Mouse (Mus musculus) myocyte (in vitro differentiated cells): ENCODE measurements around the gene Abcd4. TPM values are rescaled to one million over a fixed set of nuclear protein-coding genes. Genes with fewer than 3 reads are reported as not detected.

Experiments
- H3K27me3 ChIP-seq: one replicate; pipeline ENCODE4 v1.6.1; 2011; ENCODE audit not compliant: control insufficient read depth, insufficient read depth, insufficient read length
- H3K36me3 ChIP-seq: one replicate; pipeline ENCODE4 v1.6.1; 2011; ENCODE audit not compliant: control insufficient read depth, insufficient read depth
- H3K4me2 ChIP-seq: one replicate; pipeline ENCODE4 v1.6.1; 2011; ENCODE audit warnings: low read depth, control low read depth
- H3K4me3 ChIP-seq: one replicate; pipeline ENCODE4 v1.5.1; 2011; ENCODE audit warnings: mild to moderate bottlenecking, control low read depth, moderate library complexity
- H3K79me2 ChIP-seq: one replicate; pipeline ENCODE4 v1.6.1; 2011; ENCODE audit not compliant: control insufficient read depth, insufficient read depth
- H3ac ChIP-seq: one replicate; pipeline ENCODE4 v1.6.1; 2011; ENCODE audit not compliant: control insufficient read depth, insufficient read length
- CEBPB ChIP-seq: IDR thresholded peaks from 2 replicates; pipeline ENCODE4 v1.6.1; 2011; ENCODE audit warnings: mild to moderate bottlenecking, moderate library complexity; ENCODE audit not compliant: poor library complexity, insufficient read depth, severe bottlenecking
- E2F4 ChIP-seq: IDR thresholded peaks from one replicate; pipeline ENCODE4 v1.6.1; 2011; ENCODE audit warnings: mild to moderate bottlenecking, control low read depth, moderate library complexity; ENCODE audit not compliant: insufficient read depth
- MAX ChIP-seq: IDR thresholded peaks from one replicate; pipeline ENCODE4 v1.6.1; 2011; ENCODE audit warnings: low read depth, mild to moderate bottlenecking, control low read depth
- MYOD1 ChIP-seq, 3 experiments: IDR thresholded peaks; one replicate each; pipeline ENCODE4 v1.6.1; 2011; ENCODE audit warnings: control low read depth in 2 of 3, low read depth in 2 of 3, mild to moderate bottlenecking in 2 of 3, moderate library complexity in 1 of 3; ENCODE audit not compliant: insufficient read length in 2 of 3, control insufficient read depth in 1 of 3
- MYOG ChIP-seq, 3 experiments: IDR thresholded peaks; one replicate each; pipeline ENCODE4 v1.6.1; 2011; ENCODE audit warnings: control low read depth in 2 of 3, low read depth in 2 of 3, mild to moderate bottlenecking in 2 of 3; ENCODE audit not compliant: insufficient read length in 2 of 3, control insufficient read depth in 1 of 3, insufficient read depth in 1 of 3
- POLR2A ChIP-seq: IDR thresholded peaks from one replicate; pipeline ENCODE4 v1.6.1; 2011; ENCODE audit warnings: low read depth, mild to moderate bottlenecking, control low read depth, moderate library complexity; ENCODE audit not compliant: insufficient read length
- POLR2AphosphoS2 ChIP-seq: IDR thresholded peaks from one replicate; pipeline ENCODE4 v1.6.1; 2011; ENCODE audit warnings: low read depth, control low read depth; ENCODE audit not compliant: insufficient read length
- REST ChIP-seq: IDR thresholded peaks from one replicate; pipeline ENCODE4 v1.6.1; 2011; ENCODE audit warnings: mild to moderate bottlenecking, control low read depth, moderate library complexity; ENCODE audit not compliant: insufficient read depth, insufficient read length
- SRF ChIP-seq: IDR thresholded peaks from one replicate; pipeline ENCODE4 v1.6.1; 2011; ENCODE audit warnings: low read depth; ENCODE audit not compliant: control insufficient read depth, insufficient read length
- TCF12 ChIP-seq: IDR thresholded peaks from one replicate; pipeline ENCODE4 v1.6.1; 2011; ENCODE audit warnings: mild to moderate bottlenecking, control low read depth; ENCODE audit not compliant: poor library complexity, insufficient read depth, severe bottlenecking
- TCF3 ChIP-seq: IDR thresholded peaks from one replicate; pipeline ENCODE4 v1.6.1; 2011; ENCODE audit warnings: low read depth, control low read depth; ENCODE audit not compliant: insufficient read length
- USF1 ChIP-seq: IDR thresholded peaks from one replicate; pipeline ENCODE4 v1.6.1; 2011; ENCODE audit warnings: low read depth, mild to moderate bottlenecking, control low read depth, moderate library complexity
- polyA plus RNA-seq: library from polyadenylated mRNA; unstranded; fragments of >200 nt; fragmentation: generic; extraction: Trizol; gene quantifications from one replicate; pipeline ENCODE4 v1.2.1, GENCODE M21; 2012; ENCODE audit warnings: missing spikeins

Gene Abcd4
- 16.4 TPM for polyA plus RNA-seq

DNA sequence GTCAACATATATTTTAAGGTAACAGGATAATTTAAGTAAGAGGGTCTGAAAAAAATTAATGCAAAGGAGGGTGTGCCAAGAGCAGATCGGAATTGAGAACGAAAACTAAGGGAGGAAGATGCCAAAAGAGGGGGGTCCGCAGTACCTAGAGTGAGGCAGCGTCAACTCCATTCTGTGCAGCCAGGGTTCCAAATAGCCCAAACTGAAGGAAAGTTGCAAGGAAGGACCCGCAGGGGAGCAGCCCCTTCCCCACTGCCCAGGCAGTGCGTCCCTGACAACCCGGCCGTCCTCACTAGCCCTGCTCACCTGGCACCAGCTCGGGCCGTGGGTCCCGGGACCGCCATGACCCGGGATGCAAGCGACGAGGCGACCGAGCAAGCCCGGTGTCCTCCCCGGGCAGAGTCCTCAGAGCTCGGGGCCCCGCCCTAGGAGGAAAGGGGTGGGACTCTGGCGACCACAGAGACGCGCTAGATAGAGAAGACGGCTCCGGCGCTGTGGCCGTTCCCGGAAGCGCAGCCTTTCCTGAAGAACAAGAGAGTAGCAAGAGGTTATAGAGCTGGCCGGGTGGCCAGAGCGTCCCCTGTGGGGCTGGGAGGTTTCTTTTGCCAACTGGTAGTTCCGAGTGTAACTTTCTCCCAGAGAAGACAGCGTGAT lies at the start of gene Abcd4:
TSS of gene Abcd4 (minus strand) at position 437 of the 654 bp plus-strand sequence.
- Histone ChIP-seq H3K4me3 (peak within 1 kb of the TSS; percentile 43), H3K36me3 (peaks cover 8% of the 10 kb centered on the region), H3ac (peak within 1 kb of the TSS; percentile 26), H3K27me3 (no peaks in the 10 kb centered on the region), H3K4me2 (peak within 1 kb of the TSS; percentile 84), H3K79me2 (peaks cover 12% of the 10 kb centered on the region)
- TF ChIP-seq POLR2AphosphoS2 (peak; percentile 81), E2F4 (no peak), REST (no peak), TCF12 (no peak), SRF (peak; percentile 31), MYOD1 (IDR thresholded peaks at IDR 0.05; ENCODE audit: control insufficient read depth in 1 of 3, insufficient read length in 2 of 3, low read depth in 2 of 3) (no peak), MAX (no peak), CEBPB (no peak), POLR2A (peak; percentile 98), MYOG (IDR thresholded peaks at IDR 0.05; ENCODE audit: control insufficient read depth in 1 of 3, insufficient read depth in 1 of 3, insufficient read length in 2 of 3, low read depth in 2 of 3) (peak in 1 of 3 experiments; percentile 12), USF1 (no peak)

DNA sequence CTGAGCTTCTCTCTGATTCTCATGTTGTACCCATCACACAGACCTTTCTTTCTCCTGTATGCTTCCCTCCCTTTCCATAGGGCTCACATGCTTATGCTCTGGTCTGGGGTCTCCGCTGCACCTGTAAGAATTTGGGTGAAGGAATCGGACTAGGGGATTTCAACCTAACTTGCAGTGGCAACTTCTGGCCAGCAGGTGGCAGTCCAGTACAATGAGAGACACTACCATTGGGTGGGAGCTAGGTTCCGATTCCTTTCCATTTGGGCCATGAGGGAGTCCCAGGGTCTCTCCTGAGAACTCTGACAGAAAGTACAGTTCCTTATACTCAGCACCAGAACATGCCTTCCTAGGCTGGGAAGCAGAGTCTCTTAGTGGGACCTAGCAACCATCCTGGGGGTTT lies 36.7 kb upstream of the Abcd4 start:
- H3K36me3 ChIP-seq: no peaks in the 10 kb centered on the region
- H3K4me3 ChIP-seq: no peak overlapping the region
- H3K4me2 ChIP-seq: no peak overlapping the region
- no peaks in the 10 kb centered on the region for H3K79me2 ChIP-seq
- TF ChIP-seq MYOG (IDR thresholded peaks at IDR 0.05; ENCODE audit: control insufficient read depth in 1 of 3, insufficient read depth in 1 of 3, insufficient read length in 2 of 3, low read depth in 2 of 3) (no peak), E2F4 (no peak), CEBPB (no peak), REST (no peak), MAX (no peak), POLR2AphosphoS2 (no peak), TCF3 (no peak)
- H3K27me3 ChIP-seq: peaks cover 34% of the 10 kb centered on the region
- no peak overlapping the region for H3ac ChIP-seq

GRCm38 (mm10) chr12:84650234-84650633 lies 33.0 kb upstream of the Abcd4 start:
- H3K36me3 ChIP-seq: no peaks in the 10 kb centered on the region
- peaks cover 30% of the 10 kb centered on the region for H3K27me3 ChIP-seq
- no peak overlapping the region for H3K4me3 ChIP-seq
- no peak overlapping the region for H3K4me2 ChIP-seq
- H3K79me2 ChIP-seq: no peaks in the 10 kb centered on the region
- H3ac ChIP-seq: no peak overlapping the region
- TF ChIP-seq CEBPB (no peak), SRF (no peak), TCF12 (no peak), POLR2AphosphoS2 (no peak), USF1 (no peak), E2F4 (no peak), REST (no peak), MAX (no peak)

DNA sequence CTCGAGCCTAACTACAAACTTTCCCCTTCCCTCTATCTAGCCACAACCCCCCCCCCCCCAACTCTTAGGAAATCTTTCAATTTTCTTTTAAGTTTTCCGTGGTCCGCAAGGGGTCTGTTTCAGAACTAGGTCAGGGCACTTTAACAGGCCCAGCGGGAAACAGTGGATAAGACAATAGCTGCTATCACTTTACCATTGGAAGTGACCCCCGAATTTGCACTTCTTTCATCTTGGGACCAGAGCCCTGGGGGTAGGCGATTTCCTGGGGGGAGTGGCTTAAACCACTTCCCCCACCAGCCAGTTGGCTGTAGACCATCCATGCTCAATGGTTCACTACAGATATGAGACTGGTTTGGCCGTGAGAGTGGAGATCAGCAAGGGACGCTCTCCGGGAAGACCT lies 23.4 kb upstream of the Abcd4 start, which contains the start of gene Vrtn:
TSS of gene Vrtn (plus strand) at position 366 of the 400 bp plus-strand sequence.
- Histone ChIP-seq H3K4me3 (no peak within 1 kb of the TSS), H3ac (no peak within 1 kb of the TSS), H3K79me2 (no peaks in the 10 kb centered on the region), H3K27me3 (peaks cover 43% of the 10 kb centered on the region), H3K4me2 (no peak within 1 kb of the TSS), H3K36me3 (no peaks in the 10 kb centered on the region)
- TF ChIP-seq TCF3: no peak
- no peak for TF ChIP-seq MYOG (IDR thresholded peaks at IDR 0.05; ENCODE audit: control insufficient read depth in 1 of 3, insufficient read depth in 1 of 3, insufficient read length in 2 of 3, low read depth in 2 of 3)
- TF ChIP-seq TCF12: no peak
- TF ChIP-seq CEBPB: no peak
- TF ChIP-seq USF1: no peak

DNA sequence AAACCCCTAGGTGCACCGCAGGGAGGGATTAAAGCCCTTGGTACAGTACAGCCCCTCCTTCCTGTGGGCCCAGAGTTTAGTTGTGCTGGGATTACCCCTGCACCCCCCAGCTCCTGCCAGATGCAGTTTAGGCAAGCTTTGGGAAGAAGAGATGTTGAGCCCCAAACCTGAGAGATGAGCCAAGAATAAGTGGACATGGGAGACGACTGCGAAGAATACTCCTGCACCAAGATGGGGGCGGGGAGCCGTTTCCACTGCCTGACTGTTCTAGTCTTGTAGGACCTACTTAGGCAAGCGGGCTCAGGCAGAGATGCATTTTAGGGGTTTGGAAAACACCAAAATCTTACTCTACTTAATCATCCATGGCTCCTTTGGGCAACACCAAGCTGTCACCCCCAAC lies 23.0 kb upstream of the Abcd4 start:
- TF ChIP-seq MYOD1 (IDR thresholded peaks at IDR 0.05; ENCODE audit: control insufficient read depth in 1 of 3, insufficient read length in 2 of 3, low read depth in 2 of 3) (no peak), MAX (no peak), E2F4 (no peak), POLR2AphosphoS2 (no peak), SRF (no peak), MYOG (IDR thresholded peaks at IDR 0.05; ENCODE audit: control insufficient read depth in 1 of 3, insufficient read depth in 1 of 3, insufficient read length in 2 of 3, low read depth in 2 of 3) (no peak), REST (no peak), USF1 (no peak), POLR2A (no peak)
- Histone ChIP-seq H3K79me2 (no peaks in the 10 kb centered on the region), H3K4me2 (no peak overlapping the region), H3K27me3 (peaks cover 43% of the 10 kb centered on the region), H3K4me3 (no peak overlapping the region), H3ac (no peak overlapping the region), H3K36me3 (no peaks in the 10 kb centered on the region)
